Mouse (Mus musculus) spleen, postnatal 10 days (tissue): ENCODE measurements at regions not wholly inside any gene's neighbourhood (a gene's known extent, or its start where the extent isn't known, plus 50 kb on each side); places are given as distances from the start of the nearest gene placed in this dataset.

Experiments used
- DNase-seq, 2 experiments: peaks; one replicate each; pipeline ENCODE4 v3.0.0; 2021 to 2022; ENCODE audit warnings: low spot score in 2 of 2

DNA sequence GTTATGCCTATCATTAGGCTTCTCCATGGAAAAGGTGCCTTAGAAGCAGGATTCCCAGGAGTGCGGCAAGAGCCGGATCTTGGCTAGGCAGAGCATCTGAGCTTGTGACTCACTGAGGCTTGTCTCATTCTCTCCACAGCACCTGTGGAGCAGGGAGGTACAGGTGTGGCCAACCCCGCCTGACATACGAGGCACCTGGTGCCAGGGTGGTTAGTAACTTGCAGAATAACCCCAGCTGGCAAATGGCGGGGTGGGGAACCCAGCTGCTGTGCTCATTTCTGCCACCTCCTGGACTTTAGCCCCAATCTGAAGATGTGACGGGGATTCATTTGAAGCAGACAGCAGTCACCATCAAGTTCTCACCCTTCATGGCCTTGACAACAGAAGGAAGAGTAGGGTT, 96.2 kb downstream of the Pdgfra start:
- DNase-seq: no peak

DNA sequence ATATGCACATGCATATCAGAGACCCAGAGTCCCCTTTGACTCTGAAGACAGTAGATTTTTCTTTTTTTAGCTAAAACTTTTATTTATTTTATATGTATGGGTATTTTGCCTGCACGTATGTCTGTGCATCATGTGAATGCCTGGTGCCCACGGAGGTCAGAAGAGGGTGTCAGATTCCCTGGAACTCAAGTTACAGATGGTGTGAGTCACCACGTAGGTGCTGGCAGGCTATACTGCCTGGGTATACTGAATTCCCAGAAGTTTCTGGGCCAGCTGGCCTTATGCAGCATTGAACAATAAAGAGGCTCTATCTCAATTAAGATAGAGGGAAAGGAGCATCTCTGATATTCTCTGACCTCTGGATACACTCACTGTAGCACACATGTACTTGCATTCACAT, 97.6 kb downstream of the Pdgfra start:
- no peak for DNase-seq

DNA sequence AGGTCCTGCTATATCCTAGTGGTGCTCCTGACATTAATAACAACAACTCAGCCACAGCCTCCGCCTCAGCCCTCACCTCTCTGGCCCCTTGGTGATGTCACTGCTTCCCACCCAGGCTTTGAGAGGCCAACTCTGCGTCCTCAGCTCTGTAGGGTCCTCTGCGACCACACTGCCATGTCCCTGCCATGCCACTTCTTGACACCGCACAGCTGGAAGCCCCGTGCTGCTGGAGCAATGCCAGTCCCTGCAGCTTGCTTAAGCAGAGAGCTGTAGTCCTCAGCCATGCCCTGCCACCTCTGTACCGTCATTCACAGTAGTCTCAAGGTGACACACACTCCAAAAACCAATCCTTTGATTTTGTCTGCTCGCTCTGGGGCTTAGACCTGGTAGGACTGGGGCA, 101.3 kb downstream of the Pdgfra start:
- no peak for DNase-seq

DNA sequence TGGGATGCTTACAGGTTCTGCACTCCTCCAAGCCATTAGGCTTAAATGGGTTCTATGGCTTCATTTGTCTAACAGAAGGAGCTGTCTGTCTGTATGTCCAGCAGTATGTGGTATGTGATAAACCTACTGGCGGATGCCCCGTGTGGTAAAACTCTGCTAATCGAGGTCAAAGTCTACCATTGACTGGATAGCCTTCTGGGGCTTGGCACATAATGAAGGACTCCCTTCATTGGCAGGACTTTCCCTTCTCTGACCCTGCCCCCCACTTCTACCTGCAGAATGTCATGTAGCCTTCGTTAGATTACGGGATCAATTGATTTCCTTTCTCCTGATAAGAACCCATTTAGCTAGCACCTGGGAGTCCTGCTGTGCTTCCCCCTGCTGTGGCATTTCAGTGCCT, 101.7 kb downstream of the Pdgfra start:
- DNase-seq: no peak

DNA sequence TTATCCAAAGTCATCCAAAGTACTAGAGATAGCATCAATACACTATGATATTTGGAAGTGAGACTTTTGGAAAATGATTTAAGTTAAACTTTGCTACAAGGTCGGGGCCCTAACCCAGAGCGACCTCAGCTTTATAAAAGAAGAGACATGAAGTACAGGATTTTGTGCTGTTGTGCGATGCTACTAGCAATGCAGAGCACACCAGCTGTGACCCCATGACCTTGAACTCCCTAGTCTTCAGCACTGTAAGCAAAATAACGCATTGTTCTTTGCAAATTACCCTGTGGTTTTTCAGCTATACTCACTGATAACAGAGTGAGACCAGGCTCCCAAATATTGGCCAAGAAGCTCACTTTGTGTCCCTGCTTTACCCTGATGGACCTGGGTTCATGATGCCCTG, 104.1 kb downstream of the Pdgfra start:
- DNase-seq: no peak

DNA sequence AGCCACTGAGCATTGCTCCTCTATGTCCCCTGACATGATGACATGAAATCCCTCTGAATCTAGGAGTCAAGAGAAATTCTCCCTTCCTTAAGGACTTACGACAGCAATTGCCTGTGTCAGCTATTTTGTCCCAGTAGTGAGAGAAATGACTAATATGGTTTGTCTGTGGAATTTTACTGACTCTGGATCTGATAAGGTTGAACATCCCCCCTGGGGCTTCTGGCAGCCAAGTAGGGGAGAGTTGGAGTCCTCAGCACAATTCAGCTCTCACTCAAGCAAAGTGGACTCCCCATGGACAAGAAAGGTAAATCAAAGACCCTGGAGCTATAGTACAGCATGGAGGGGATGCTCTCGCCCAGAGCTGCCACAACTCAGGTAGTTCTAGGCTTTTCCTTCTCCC, 105.0 kb downstream of the Pdgfra start:
- DNase-seq: no peak

DNA sequence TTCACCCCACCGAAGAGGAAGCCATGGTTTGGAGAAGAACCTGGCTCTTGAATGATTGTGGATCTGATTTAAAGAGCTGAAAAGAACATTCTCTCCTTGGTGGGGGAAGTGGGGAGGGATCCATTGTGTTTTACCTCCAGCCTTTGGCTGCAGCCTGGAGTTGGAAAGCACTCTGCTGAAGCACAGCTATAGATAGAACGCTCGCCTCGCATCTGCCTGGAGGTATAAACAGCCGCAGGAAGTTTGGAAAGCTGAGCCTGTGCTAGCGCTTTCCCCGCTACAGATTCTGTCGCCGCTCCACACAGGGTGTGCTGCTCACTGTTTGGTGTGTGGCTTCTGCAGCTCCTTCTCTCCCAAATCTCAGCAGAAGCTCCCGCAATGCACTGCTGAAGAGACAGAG, 108.2 kb downstream of the Pdgfra start:
- DNase-seq: no peak

DNA sequence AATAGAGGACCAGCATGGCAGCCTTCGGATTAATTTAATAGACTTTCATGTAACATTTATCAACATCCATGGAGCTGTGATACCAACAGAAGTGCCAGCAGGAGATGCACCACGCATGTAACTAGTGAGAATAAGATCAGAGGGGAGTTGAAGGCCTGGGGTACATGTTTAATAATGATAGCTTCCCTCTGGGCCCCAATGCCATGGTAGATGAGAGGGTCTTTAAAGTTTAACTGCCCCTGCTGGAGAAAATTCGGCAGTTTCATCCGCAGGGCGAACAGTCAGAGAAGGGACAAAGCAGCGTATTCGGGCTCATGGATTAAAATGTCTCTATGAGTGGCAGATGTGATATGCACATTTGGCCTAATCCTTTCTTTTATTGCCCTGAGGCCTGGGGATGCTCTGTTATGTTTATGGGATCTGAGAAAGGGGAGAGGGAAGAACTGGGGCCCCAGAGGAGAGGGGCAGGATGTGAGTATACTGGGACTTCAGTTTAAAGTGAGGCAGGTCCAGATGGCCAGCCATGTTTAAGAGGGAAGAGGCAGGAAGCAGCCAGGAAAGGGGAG, 114.1 kb downstream of the Pdgfra start:
- DNase-seq: no peak

DNA sequence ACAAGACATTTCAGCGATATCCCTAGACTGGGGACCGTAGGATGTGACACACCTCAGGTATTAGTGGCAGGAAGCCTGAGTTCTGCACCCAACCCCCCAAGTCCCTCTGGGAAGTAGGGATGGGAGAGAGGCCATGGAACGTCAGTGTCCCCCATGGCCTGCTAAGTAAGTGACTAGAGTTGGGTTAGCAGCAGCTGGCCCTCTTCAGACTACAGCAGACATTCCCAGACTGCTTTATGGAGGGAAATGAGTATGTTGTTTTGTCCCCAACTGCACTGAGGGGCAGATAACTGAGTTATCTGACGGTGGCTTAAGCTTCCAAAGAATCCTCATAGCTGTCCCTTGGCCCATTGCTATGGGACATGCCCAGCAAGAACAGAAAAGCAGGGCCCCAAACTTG, 114.8 kb downstream of the Pdgfra start:
- DNase-seq: no peak

DNA sequence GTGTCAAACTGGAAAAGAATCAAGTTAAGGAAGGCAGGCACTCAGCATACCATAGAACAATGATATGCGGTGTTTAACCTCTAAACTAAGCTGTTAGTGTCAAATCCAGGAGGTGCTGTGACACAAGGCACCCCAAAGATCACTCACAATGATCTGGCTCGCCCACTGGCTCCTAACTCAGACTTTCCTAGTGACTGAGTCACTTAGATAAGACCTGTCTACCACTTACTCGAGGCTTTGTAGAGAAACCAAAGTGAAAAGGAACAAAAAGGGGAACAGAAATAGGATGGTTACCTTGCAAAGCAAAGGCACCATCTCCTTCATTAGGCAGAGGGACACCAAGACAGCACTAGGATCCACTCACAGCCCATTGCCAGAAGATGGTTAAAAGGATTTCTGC, 115.7 kb downstream of the Pdgfra start:
- no peak for DNase-seq

DNA sequence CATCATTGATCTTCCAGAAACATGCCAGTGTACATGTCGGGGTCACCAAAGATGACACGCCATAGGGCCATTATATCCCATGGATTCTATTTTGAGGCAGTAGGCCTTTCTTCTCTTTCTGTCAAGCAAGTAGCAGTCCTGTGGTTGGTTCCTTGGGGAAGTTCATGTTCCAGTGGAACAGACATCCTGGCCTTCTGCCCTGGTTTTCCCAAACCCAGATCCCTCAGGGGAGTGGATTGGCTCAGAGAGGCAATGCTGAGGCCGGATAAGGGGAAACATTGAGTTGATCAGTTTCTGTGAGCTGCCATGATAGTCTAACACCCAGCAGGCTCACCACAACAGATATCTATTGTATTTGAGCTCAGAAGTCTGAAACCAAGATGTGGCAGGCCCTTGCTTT, 125.9 kb downstream of the Pdgfra start:
- no peak for DNase-seq

DNA sequence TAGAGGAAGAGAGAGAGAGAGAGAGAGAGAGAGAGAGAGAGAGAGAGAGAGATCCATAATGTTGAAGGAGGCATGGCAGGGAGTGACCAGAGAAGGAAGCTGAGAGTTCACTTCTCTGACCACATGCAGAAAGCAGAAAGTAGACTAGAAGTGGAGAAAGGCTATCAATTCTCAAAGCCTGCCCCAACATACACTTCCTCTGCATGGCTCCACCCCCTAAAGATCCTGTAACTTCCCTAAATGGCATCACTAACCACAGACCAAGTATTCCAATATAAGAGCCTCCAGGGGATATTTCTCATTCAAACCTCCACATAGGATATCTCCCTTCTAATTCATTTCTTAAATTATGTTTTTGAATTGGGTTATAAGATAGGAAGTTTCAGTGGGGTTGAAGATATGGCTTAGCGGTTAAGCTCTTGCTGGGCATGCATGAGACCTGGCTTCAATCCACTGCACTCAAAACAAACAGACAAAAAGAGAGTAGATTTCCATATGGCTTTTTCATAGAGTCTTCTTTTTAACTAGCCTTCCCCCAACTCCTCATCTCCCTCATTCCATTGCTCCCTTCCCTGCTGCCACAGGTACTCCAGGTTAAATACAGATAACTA, 127.6 kb downstream of the Pdgfra start:
- no peak for DNase-seq

DNA sequence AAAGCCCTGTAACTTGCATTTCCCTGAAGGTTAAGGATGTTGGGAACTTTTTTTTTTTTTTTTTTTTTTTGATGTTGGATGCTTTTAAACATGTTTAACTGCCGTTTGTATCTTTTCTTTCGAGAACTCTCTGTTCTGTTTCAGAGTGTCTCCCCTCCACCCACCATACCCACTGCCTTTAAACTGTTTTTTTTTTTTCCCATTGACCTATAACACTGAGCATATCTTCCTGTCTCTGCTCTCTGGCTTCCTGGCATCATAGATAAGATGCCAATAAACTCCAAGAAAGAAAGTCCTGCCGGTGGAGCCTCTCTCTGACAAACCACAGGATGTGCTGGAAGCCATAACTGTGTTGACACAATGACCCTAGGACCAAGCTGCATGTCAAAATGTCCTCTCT, 128.6 kb downstream of the Pdgfra start:
- no peak for DNase-seq

DNA sequence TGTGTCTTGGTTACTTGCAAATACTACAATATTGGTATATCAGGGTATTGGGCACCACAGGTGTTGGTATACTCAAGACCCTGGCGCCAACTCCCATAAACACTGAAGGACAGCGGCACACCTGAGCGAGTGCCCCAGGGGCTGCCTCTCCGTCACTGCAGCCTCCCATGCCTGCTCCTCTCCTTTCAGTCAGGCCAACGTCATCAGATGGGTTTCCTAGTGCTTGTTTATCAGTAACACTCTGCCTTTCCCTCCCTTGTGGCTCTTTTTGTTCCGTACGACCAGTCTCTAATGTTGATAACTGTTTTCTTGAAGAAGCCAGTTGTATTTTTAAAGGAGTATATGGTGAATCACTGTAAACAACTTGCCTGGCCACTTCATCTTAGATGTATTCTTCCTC, 129.4 kb downstream of the Pdgfra start:
- no peak for DNase-seq

DNA sequence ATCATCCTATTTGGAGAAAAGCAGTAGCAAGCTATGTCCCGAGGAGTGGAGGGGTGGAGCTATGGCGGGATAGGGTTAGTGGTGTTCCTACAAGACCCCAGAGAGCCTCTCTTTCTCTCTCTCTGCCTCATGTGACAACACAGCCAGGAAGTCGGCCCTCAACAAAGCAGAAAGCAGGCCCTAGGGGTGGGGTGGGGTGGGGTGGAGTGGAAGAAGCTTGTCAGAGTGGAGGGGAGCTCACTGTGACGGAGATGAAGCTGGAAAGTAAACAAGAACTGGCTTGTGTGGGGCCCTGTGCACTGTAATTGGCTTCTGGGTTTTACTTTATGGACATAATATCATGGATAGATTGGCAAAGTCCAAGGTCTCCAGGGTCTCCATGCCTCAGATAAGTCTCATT, 130.5 kb downstream of the Pdgfra start:
- no peak for DNase-seq

DNA sequence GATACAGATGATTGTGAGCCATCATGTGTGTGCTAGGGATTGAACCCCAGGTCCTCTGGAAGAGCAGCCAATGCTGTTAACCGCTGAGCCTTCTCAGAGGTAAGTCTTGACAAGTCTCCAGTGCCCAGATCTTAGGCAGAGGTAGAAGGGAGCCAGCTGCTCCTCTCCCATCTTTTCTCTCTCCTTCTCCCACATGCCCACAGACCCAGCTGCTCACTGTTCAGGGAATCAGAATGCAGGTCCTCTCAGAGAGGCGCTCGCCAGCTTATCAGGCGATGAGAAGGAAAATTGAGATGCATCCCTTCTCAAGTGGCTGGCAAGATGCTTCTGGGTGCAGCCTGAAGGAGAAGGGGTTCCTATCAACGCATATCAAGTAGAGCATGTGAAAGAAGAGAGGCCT, 131.7 kb downstream of the Pdgfra start:
- DNase-seq: no peak

DNA sequence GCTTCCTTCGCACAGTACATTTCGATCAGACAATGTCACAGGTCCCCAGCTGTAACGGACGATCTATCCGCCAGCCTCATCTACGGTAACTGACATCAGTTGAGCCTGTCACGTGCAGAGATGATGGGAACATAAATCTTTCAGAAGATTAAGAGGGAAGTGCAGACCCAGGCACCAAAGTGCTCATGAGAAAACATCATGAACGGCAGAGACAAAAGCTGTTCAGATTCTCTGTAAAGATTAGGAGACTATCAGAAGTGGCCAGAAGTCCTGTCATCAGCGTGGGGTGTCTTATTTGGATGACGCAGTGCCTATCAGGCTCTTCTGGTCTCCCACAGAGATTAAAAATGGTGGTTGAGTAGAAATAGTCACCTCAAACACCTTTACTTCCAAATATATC, 133.9 kb downstream of the Pdgfra start:
- DNase-seq: no peak

DNA sequence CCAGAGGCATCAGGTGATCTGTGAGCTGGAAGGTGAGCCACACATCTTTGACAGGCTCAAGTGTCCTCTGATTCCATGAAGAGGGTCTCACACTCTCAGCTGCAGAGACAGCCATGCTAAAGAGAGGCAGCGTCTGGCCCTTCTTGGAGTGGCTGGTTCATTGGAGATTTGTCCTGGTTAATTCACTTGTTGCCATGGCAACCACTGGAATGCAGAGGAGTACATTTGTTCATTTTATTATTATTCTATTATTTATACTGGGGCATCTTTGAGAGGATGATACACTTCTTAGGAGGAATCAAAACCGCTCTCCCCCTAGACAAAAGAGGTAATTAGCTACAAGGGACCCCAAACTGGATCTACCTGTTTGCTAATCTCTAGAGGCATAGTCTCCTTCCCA, 143.6 kb downstream of the Pdgfra start:
- no peak for DNase-seq

DNA sequence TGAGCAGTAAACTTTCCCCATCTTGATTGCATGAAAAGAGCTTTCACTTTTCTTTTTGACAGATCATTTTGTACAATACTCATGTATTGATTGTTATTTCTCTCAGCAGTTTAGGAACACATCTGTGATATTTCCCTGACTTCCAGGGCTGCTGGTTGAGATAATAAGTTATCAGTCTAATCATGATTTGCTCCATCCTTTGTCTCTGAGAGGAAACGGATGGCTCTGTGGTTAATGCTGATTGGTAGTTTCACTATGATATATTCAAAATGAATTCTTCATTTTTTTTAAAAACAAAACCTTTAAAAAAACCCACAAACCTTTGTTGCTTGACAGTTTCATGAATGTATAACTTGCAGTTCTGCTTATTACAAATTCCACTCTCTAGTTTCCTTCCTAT, 160.8 kb downstream of the Pdgfra start:
- no peak for DNase-seq

DNA sequence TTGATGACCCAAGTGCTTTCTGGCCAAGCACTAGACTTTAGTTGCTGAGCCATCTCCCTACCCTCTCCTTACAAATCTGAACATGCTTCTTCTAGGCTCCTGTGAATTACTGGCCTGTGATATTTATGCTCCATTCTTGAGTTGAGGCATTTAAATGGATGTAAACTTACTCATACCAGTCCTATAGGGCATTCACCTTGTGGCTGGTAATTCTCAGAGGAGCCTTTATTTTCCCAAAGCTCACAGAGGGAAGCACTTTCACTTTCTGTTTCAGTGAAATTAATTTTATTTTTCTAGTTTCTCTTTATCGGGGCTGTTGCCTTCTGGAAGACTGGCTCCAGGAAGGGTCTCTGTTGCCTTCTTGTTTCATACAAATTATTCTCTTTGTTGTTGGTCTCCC, 163.9 kb downstream of the Pdgfra start:
- DNase-seq: no peak

DNA sequence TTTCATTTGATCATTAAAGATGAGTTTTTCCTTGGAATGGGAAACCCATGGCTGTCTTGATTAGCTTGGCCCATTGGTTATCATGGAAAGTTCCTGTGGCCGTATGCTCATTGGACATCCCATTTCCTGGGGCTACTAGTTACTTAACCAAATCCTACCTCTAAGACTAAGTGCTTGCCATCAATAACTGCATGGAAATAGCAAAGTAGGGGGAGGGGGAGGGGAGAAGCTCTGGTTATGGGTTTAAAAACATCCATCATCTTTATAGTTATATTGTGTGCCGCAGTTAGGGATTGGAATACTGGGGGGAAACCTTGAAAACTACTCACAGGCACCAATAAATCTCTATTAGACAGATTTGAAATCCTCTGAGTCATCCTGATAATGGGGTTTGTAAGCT, 168.4 kb downstream of the Pdgfra start:
- no peak for DNase-seq

DNA sequence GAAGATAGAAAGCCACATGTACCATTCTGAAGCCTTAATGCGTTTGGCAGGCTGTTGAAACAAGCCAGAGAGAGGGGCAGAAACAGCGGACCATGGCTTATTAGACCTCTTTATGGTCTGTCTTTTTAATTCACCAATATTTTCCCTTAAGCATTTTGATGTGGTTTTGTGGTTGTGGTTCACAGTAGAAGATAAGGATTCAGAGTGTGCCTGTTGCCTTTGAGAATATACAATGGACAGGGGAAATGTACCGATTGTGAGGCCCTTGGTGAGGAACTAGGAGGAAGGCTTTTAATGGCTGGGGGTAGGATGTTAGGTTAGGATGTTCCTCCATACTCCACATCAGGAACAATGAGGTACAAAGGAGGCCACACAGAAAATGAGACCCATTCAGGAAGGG, 182.0 kb downstream of the Pdgfra start:
- no peak for DNase-seq

DNA sequence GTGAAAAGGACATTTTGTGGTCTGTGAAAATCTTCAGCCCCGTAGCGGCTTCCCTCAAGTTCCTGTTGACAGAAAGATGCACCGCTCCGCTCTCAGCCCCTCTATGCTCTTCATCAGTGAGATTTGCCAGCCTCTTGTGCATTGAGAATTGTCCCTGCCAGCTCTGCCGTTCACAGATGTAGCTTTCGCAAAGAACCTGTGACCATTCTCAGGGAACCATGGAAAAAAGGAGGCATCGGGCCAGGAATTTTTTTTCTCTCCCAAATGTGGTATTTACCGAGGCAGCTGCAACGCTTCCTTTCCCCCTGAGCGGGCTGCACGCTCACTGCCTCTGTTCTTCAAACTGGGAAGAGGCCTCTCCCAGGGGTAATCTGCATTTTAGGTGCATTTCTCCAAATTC, 184.4 kb downstream of the Pdgfra start:
- no peak for DNase-seq

DNA sequence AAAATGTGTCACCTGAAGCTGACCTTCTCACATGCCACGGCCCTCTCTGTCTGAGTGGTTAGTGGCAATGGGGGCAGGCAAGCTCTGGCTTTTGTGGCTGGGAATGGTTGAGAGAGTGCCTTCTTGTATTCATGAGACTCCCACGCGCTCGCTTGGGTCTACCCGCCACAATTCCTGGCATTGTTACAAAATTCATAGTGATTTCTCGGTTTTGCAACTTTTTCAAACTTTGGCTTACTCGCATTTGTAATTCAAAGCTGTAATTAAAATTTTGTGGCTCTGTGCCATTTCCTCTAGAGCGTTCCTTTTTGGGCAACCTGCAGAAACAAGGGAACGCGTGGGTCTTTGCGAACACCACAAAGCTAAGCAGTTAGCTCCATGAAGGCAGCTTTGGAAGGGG, 186.3 kb downstream of the Pdgfra start:
- no peak for DNase-seq
